Mouse (Mus musculus) MN1 (cell line): ENCODE measurements around the gene Nsd2.
"Not testable (repeated sequence)": the region's sequence is repeated elsewhere in the genome, so short reads cannot be mapped to it uniquely, and the experiment has no call there.

Source experiments
- DNase-seq: peaks from one replicate; pipeline ENCODE4 v3.0.0-alpha.2; 2016; ENCODE audit warnings: low spot score

Nsd2 gene

GRCm38 (mm10) chr5:33932413-33932812, 111.9 kb downstream of the Nsd2 start:
- no peak for DNase-seq

- no peak for DNase-seq
These were observed 113.6 kb downstream of the Nsd2 start for GRCm38 (mm10) chr5:33934081-33934480.

GRCm38 (mm10) chr5:33934877-33935276, 114.4 kb downstream of the Nsd2 start:
- no peak for DNase-seq

- DNase-seq = no peak
These were observed 115.2 kb downstream of the Nsd2 start for GRCm38 (mm10) chr5:33935700-33936111.

GRCm38 (mm10) chr5:33936120-33936707, 115.7 kb downstream of the Nsd2 start, which contains the start of gene Nelfa:
Gene Nelfa (minus strand): TSS chr5:33936413.
- DNase-seq = peak; percentile 99

GRCm38 (mm10) chr5:33937230-33937629, 116.7 kb downstream of the Nsd2 start:
- DNase-seq = no peak

GRCm38 (mm10) chr5:33938448-33938847, 117.9 kb downstream of the Nsd2 start:
- no peak for DNase-seq

- not testable (repeated sequence) for DNase-seq
These were observed 126.5 kb downstream of the Nsd2 start for GRCm38 (mm10) chr5:33947035-33947434.
